Mouse (Mus musculus) erythroblast, embryonic 14.5 days (primary cell): ENCODE data around the gene Lgr6.

ENCODE experiments used
- GATA1 ChIP-seq: IDR thresholded peaks from 2 replicates; pipeline ENCODE4 v1.6.1; 2012; ENCODE audit warnings: low read length, inconsistent platforms, mixed read lengths
- TAL1 ChIP-seq: IDR thresholded peaks from 3 replicates; pipeline ENCODE4 v1.6.1; 2012; ENCODE audit warnings: low read length, inconsistent platforms, mixed read lengths

DNA sequence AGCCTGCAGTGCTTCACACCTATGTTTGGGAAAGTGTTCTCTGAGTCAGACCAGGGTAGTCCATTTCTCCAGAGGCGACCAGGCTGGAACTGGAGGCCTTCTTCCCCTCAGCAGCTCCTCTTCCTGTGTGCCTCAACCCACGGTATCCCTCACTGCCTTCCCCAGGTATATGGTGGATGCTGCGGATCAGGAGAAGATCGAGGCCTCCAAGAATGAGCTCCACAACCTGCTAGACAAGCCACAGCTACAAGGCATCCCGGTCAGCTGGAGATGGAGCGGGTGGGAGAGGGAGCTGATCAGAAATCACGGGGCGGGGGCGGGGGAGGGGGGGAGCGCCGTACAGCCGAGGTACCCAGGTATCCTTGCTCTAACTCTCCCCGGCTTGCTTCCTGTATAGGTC is 48.9 kb upstream of the Lgr6 start:
- TF ChIP-seq GATA1 (no peak), TAL1 (no peak)
